Mouse (Mus musculus) cerebral cortex, adult 2 months (tissue): Measurements from ENCODE around the gene Pxdn.

Experiments used
- WGBS: fragments of 180-500 bp; shearing (Covaris S2); methylation state at CpG from one replicate; pipeline ENCODE4 v1.1.7; 2018; 5-methylcytosine and 5-hydroxymethylcytosine counted together

Gene Pxdn

DNA sequence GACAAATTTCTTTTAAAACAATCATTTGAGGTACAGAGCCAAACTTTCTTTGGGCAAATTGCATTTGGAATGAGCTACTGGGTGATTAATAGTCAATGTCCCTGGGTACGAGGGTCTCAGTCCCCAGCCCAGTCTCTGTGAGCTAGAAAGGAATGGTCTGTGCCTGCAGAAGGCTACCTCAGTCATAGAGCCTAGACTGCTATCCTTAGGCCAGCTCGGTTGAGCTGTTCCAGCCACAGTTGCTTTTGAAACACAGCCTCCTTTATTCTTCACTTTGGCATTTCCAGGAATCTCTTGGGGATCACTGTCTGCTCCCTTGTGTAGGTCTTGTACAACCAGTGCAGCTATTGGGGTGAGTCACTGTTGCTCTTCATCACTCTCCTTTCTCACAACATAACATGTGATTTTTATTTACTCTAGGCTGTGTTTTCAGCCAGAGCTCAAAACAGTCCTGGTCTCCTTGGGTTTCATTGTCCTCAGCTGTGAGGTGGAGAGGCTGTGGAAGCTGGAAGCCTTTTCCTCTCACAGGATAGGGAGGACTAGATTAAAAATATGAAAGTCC lies 86.9 kb downstream of the Pxdn start:
- 61% methylated on average over 2 of the region's 2 CpGs for WGBS

DNA sequence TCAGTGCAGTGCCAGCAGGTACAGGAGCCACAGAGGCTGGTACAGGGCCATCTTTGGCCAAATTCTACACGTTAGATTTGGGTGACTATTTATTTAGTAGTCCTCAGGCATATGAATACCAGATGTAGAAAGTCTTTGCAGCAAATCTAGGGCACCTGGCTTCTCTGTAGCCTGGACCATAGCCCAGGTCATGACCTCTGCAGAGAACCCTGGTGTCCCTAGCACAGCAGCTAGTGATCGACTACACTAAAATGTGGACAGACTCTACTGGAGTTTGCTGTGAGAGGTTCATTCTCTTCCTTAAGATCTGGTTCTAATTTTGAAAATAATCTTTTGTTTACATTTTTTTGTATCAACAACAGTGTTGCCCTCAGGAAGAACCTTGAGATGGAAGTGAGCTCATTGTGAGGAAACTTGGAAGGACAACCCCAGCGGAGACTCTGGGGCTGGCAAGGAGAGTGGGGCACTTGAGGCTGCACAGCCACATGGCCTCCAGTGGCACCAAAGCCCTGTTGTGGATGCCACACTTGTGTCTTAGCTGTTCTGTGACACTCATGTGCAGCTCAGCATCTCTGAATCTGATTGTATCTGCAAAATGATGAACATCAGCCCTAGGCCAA lies 90.4 kb downstream of the Pxdn start:
- WGBS, result 74% methylated on average over 3 of the region's 3 CpGs

DNA sequence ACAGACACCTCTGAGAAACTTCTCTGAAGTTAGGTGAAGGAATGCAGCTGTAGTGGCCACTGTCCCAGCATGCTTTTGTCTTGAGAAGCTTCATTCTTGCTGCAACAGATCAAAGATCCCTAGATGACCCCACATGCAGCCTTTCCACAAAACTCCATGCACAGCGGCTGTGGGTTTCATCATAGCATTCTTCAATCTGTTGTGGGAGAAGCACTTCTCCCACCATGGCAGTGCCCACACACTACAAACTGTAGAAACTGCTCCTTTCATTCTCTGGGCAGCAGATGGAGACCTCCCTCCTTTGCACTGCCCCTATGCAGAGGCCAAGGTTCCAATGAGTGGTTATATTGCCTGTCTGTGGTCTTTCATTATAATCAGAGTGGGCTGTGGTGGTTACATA lies 91.7 kb downstream of the Pxdn start:
- WGBS, result 76% methylated on average over 1 of the region's 1 CpGs

DNA sequence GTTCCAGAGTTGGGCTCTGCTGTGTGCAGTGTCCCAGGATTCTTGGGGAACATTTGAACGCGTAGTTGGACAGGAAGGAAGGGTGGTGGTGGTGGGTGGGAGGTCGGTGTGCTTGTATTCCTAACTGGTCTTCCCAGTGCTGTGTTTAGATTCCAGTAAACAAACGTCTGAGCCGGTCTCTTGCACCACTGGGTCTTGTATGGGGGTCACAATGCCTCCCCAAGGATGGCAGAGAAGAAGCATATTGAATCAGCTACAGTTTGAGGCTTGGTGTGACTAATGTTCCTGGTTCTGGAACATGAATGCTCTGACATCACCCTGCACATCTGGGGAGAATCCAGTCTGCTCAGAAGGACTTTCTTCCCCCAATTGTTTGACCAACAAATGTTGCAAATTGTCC lies 93.2 kb downstream of the Pxdn start:
- 84% methylated on average over 5 of the region's 5 CpGs for WGBS

DNA sequence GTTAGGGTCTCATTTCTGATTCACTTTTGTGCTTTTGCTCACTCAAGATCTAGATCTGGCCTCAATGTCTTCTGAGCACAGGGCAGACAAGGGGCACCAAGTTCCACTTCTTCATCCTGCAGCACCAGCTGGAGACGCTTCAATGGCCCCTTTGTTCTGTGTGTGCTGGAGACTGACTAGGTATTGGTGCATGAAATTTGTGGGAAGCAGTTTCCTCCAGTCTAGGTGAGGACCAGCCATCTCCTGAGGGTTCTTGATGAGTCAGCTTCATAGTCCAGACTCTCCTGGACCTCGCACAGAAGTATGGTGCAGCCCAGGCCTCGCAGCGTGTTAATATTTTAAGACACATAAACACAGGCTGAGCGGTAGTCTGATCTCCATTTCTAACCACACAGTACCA lies 97.3 kb downstream of the Pxdn start:
- 81% methylated on average over 5 of the region's 5 CpGs for WGBS

DNA sequence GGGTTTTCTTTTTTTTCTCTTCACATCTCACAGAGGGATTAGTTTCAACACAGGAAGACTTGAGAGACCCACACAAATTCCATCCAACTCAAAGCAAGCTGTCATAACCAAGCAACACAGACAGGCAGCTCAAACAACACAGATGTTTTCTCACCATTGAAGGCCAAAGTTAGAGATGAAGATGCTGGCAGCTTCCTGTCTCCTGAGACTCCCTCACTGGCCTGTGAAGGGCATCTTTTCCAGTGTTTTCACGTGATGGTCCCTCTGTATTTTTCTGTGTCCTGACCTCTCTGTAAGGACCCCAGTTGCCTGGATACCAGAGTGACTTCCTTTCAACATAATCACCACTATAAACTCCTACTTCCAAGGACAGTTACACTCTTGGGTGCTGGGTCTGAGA lies 98.0 kb downstream of the Pxdn start:
- WGBS, result 61% methylated on average over 1 of the region's 1 CpGs

DNA sequence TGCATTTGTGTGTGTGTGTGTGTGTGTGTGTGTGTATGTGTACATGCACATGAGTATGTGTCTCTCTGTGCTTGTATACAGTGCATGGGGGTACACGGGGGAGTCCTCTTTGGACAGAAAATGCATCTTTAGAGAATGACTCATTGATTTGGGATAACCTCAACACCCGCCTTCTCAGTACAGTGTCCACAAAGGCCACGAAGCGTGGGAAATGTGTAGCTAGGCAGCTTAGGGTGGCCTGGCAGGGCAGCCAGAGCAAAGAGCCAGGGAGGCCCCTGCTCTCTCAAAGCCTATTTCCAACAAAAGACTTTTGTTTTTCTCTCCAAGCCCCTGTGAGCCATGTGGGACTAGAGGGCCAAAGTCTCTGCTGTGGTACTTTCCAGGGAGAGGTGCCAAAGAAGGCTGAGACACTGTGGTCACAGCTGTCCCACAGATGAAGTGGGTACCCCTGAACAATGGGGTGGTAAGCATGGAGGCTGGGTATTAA lies 99.2 kb downstream of the Pxdn start:
- WGBS, result 68% methylated on average over 4 of the region's 4 CpGs

DNA sequence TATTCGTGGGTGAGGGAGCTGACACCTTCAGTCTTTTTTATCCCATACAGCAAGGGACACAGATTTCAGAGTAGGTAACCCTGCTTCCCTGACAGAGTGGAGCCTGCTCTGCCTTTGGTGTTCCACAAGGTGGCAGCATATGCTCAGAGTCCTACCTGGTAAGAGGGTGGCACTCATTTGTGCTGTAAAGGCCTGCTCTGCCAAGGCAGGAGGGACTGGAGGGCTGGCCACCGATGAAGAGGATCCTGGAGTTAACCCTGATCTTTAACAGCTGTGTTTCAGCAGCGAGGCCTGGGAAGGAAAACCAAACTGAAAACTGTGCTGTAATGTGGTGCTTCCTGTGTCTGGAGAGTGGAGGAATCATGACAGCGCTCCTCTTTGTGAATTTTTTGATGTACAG lies 102.2 kb downstream of the Pxdn start:
- 44% methylated on average over 4 of the region's 4 CpGs for WGBS

DNA sequence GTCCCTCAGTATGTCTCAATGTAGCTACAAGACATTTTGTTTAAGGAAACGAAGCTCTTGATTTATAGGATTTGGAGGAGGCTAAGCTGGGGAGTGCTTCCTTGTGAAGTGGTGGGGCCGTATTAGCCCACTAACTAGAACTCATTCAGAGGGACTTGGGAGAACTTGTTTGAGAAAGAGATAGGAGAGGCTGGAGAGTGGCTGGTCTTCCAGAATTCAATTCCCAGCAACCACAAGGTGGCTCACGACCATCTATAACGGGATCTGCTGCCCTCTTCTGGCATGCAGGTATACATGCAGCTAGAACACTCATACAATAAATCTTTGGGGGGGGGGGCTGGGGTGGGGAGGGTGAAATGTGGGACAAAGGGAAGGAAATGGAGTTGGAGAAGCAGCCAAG lies 102.7 kb downstream of the Pxdn start:
- WGBS, result 32% methylated on average over 4 of the region's 4 CpGs

DNA sequence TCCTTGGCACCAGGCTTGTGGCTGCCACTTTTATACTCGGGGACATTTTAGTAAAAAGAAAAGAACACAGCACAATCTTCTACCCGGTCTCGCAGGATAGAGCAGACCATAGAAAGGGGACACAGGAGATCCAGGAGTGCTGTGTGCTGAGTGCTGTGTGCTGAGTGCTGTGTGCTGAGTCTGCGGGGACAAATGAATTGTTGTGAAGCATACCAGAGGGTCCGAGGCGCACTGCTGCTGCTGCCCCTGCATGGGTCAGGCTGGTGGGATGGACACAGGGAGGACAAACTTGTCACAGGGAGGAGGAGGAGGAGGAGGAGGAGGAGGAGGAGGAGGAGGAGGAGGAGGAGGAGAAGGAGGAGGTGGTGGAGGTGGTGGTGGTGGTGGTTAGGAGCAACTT lies 111.4 kb downstream of the Pxdn start:
- WGBS, result 79% methylated on average over 6 of the region's 6 CpGs

DNA sequence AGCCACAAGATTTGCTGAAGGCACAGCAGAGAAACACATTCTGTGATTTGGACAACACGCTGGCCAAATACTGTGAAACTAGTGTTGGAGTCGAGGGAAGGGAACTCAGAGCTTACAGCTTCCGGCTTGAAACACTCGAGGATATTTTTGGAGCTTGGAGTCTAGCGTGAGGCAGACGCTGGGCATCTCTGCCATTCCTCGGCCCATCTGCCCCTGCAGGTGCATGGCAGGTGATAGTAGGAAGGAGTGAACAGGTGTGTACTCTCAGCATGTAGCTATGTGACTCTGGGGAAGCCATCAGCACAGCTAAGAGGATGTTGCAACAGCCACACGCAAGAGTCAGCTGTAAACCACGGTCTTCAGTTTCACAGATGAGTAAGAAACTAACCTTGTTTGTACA lies 112.4 kb downstream of the Pxdn start:
- 52% methylated on average over 9 of the region's 9 CpGs for WGBS

DNA sequence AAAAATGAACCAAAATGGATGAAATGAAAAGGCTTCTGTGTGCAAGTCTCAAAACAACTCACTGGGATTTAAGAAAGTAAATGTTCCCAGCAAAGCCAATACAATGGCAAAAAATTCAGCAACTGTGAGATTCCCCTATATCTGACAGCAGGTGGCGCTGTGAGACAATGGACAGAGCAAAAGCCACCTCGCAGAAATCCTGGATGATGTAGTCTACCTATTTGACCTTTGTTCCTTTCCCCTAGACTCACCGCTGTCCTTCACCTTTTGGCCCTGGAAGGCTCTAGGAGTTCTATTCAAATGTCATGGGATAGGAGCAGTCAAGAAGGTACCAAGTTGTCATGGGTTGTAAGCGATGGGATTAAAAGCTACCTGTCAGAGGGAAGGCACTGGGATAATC lies 112.8 kb downstream of the Pxdn start:
- 21% methylated on average over 4 of the region's 4 CpGs for WGBS

DNA sequence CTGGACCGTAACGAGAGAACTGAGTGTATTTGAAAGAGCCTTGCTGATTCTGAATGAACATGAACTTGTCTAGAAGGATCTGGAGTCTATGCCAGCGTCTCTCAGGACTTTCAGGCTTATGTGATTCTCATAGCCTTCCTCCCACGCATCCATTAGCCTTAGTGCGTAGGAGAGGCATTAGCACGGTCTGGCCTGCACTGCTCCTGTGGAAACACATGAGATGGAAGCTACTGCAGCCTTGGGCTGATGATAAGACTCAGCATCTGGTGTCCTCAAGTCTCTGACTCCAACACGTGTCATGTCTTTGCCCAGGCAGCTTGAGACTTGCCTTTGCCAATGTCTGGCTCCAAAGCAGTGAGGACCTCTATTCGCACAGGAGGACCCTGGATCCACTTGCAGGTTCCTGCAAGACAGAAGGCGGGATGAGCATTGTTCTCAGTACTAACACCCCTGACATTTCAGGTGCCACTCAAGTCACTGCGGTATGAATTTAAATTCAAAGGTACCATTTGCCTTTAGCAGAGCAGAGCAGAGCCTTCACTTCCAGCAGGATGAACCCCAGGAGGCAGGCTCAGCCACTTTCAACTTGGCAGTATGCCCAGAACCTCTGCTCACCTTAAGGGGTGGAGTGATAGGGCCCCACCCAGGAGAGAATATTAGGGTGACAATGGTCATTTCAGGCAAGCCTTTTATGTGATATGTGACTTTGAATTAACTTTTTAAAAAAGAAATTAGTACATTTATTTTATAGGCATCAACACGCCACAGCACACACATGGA lies 117.5 kb downstream of the Pxdn start:
- WGBS, result 89% methylated on average over 11 of the region's 11 CpGs

DNA sequence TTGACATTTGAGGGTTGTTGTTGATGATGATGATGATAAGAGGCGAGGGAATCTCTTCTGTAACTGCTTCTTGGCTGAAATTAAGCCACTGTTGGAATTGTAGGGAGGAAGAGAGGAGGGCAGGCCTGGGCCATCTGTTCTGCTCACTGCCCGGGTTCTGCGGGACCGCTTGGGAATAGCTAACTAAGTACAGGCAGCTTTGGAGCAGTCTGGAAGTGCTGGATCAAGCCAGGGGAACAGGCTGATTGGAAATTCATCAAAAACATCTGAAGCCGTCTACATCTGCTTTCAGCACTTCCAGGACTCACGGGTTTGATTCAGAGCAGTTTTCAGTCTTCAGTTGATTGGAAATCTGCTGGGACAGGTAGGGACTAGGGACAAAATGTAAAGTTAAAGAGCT lies 120.6 kb downstream of the Pxdn start:
- 66% methylated on average over 6 of the region's 6 CpGs for WGBS

DNA sequence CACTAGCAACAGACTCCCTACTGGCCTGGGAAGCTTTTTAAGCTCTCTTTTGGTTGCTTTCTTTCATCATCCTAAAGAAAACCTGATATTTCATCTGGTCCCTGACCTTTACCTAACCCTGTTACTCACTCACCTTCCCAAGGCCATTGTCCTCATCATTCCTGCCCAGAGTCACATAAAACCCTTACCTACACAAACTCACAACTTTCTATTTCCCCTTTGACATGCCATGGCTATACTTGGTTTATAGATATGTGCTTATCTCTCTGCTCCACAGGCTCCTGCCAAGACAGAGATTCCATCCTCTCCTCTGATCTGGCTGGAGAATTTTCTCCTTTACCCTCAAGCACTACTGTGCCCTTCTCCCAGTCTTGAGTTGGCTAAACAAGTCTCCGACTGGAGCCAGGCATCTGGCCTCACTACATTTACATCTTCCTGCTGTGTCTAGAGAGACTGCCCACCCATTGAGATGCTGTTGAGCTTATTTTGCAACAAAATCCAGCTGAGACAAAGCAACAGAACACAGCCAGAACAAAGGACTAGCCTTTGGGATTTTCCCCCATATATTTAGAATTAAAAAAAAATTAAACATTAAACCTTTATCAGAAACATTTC lies 124.2 kb downstream of the Pxdn start:
- WGBS, result 42% methylated on average over 1 of the region's 1 CpGs

DNA sequence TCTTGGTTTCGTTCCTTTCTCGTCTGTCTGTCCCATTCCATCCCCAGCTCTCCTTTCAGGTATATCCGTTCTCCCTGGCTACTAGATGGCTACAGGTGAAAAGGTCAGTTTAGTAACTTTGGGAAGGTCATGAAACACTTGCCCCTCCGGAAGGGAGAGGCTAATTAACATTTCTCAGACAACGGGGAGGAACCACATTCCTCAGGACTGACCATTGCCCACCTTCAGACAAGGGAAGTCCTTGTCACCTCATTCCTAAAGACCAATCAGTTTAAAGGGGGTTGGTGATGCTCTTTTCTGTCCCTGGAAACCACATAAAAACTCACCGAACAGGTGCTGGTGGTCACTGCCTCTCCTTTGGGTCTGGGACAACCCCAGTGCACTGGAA lies 124.7 kb downstream of the Pxdn start:
- 55% methylated on average over 6 of the region's 6 CpGs for WGBS
